In the genomic region with DNA sequence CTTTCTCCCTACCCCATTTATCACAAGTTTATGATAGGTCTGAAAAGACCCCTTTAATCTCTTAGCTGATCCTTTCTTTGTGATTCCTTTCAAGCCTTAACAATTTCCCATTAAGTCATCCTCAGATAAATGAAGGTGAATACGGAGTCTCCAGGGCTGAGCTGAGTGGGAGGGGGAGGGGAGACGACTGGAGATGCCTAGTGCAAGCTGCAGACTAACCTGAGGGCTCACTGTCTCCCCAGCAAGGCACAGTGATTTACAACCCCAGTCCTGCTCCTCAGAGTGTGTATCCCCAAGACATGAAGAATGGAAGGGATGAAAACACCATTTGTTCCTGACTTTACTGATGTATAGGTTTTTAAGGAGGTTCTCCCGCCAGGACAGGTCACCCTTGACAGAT, we compare ENCODE assay signal across 16 mouse cellular contexts.
DNase-seq lines count a peak whose midpoint lies in the region; ATAC-seq and TF ChIP-seq lines count a peak whose summit lies in the region.
"Had no signal": no experiment of that assay in that cellular context is flagged by ENCODE, and none has a peak within 500 bp of the region (broad histone marks: within the 10 kb centered on the region; RNA-seq: fewer than 3 reads in every experiment).

No protein-coding gene starts in this region.

- 10% methylated on average over 3 of the region's 3 CpGs for WGBS in kidney, embryonic 14.5 days
- WGBS in hindbrain, embryonic 12.5 days: 17% methylated on average over 3 of the region's 3 CpGs
- 4% methylated on average over 3 of the region's 3 CpGs for WGBS in neural tube, embryonic 11.5 days
- WGBS in lung, postnatal 0 days: 31% methylated on average over 3 of the region's 3 CpGs

- no peak for TF ChIP-seq CTCF in lung, postnatal 0 days (IDR thresholded peaks at IDR 0.05)

- peaks cover 12% of the 10 kb centered on the region; the same call in 1 of the 2 replicates for H3K4me1 ChIP-seq in kidney, embryonic 14.5 days (ENCODE audit: control insufficient read depth, insufficient read depth, low read length)
- peaks cover 20% of the 10 kb centered on the region; the same call in 1 of the 2 replicates for H3K4me1 ChIP-seq in hindbrain, embryonic 12.5 days
- H3K4me1 ChIP-seq in neural tube, embryonic 11.5 days (ENCODE audit: control insufficient read depth, insufficient read depth, low read length): peaks cover 11% of the 10 kb centered on the region
- H3K4me1 ChIP-seq in lung, postnatal 0 days (ENCODE audit: insufficient read depth, low read depth, low read length): no peaks in the 10 kb centered on the region

- no peaks in the 10 kb centered on the region for H3K27me3 ChIP-seq in kidney, embryonic 14.5 days (ENCODE audit: control insufficient read depth, insufficient read depth, low read length)
- no peaks in the 10 kb centered on the region for H3K27me3 ChIP-seq in hindbrain, embryonic 12.5 days
- no peaks in the 10 kb centered on the region for H3K27me3 ChIP-seq in neural tube, embryonic 11.5 days (ENCODE audit: control insufficient read depth, insufficient read depth, low read length)
- H3K27me3 ChIP-seq in lung, postnatal 0 days (replicated peaks; ENCODE audit: insufficient read depth, low read length): no peaks in the 10 kb centered on the region

- H3K27ac ChIP-seq in kidney, embryonic 14.5 days (ENCODE audit: low read depth, low read length): no peak overlapping the region
- peak overlapping the region; percentile 69 for H3K27ac ChIP-seq in hindbrain, embryonic 12.5 days
- H3K27ac ChIP-seq in neural tube, embryonic 11.5 days (ENCODE audit: low read depth, low read length): 0 out of 2 replicates have a peak overlapping the region, but pooled peaks have one; percentile 29
- no peak overlapping the region for H3K27ac ChIP-seq in lung, postnatal 0 days (ENCODE audit: low read length)
- H3K27ac ChIP-seq: layer of hippocampus, adult 2 months had no signal

- intact Hi-C loops in gastrocnemius, postnatal 36 days (cut with DNase I): no loop called here

- no peaks in the 10 kb centered on the region for H3K36me3 ChIP-seq in kidney, embryonic 14.5 days (ENCODE audit: control insufficient read depth, insufficient read depth, low read length)
- no peaks in the 10 kb centered on the region for H3K36me3 ChIP-seq in hindbrain, embryonic 12.5 days
- H3K36me3 ChIP-seq in neural tube, embryonic 11.5 days (ENCODE audit: control insufficient read depth, insufficient read depth, low read length): no peaks in the 10 kb centered on the region
- no peaks in the 10 kb centered on the region for H3K36me3 ChIP-seq in lung, postnatal 0 days (ENCODE audit: insufficient read depth, low read length)

- no peak overlapping the region for H3K9ac ChIP-seq in kidney, embryonic 14.5 days (ENCODE audit: low read depth, low read length)
- no peak overlapping the region for H3K9ac ChIP-seq in hindbrain, embryonic 12.5 days
- no peak overlapping the region for H3K9ac ChIP-seq in neural tube, embryonic 11.5 days (ENCODE audit: low read length)
- no peak overlapping the region for H3K9ac ChIP-seq in lung, postnatal 0 days (replicated peaks; ENCODE audit: low read depth)

- H3K9me3 ChIP-seq in kidney, embryonic 14.5 days (ENCODE audit: control insufficient read depth, low read length): no peaks in the 10 kb centered on the region
- no peaks in the 10 kb centered on the region for H3K9me3 ChIP-seq in hindbrain, embryonic 12.5 days (replicated peaks)
- no peaks in the 10 kb centered on the region for H3K9me3 ChIP-seq in neural tube, embryonic 11.5 days (ENCODE audit: control insufficient read depth, low read length)
- H3K9me3 ChIP-seq in lung, postnatal 0 days (ENCODE audit: low read length): no peaks in the 10 kb centered on the region

- ATAC-seq in kidney, embryonic 14.5 days (ENCODE audit: low FRiP score, low TSS enrichment): 0 out of 2 replicates have a peak, but pooled peaks have one; percentile 18
- peak; percentile 85 for ATAC-seq in hindbrain, embryonic 12.5 days (ENCODE audit: low FRiP score)
- peak; percentile 41; the same call in 1 of the 2 replicates for ATAC-seq in neural tube, embryonic 11.5 days (ENCODE audit: insufficient read depth, low FRiP score, low TSS enrichment)
- ATAC-seq in lung, postnatal 0 days: no peak
- ATAC-seq: intestine, embryonic 16.5 days had no signal

- no peak for DNase-seq in kidney, adult 11 months
- peak; percentile 52 for DNase-seq in embryo, embryonic 10 days (ENCODE audit: low spot score)
- peak; percentile 38 for DNase-seq in neural tube, embryonic 11.5 days (ENCODE audit: low spot score)
- DNase-seq in gastrocnemius, postnatal 36 days: no peak
- DNase-seq in lung, postnatal 0 days (ENCODE audit: low spot score): no peak
- no peak for DNase-seq in cerebellum, postnatal 36 days
- DNase-seq: adrenal gland, postnatal 25 days; cerebellum, postnatal 25 days; heart, postnatal 10 days; liver; lung, adult 2 months; right cerebral cortex, postnatal 14 days had no signal

- no peak for TF ChIP-seq EP300 in lung, postnatal 0 days (IDR thresholded peaks at IDR 0.05)

- no peak overlapping the region for H3K4me3 ChIP-seq in kidney, embryonic 14.5 days (ENCODE audit: low read length)
- no peak overlapping the region for H3K4me3 ChIP-seq in hindbrain, embryonic 12.5 days
- no peak overlapping the region for H3K4me3 ChIP-seq in neural tube, embryonic 11.5 days (ENCODE audit: low read depth, low read length)
- H3K4me3 ChIP-seq in lung, postnatal 0 days (ENCODE audit: low read depth, low read length): no peak overlapping the region
- H3K4me3 ChIP-seq: layer of hippocampus, adult 2 months had no signal

- H3K4me2 ChIP-seq in kidney, embryonic 14.5 days (replicated peaks; ENCODE audit: low read depth, low read length): no peak overlapping the region
- H3K4me2 ChIP-seq in hindbrain, embryonic 12.5 days (replicated peaks): no peak overlapping the region
- H3K4me2 ChIP-seq in neural tube, embryonic 11.5 days (ENCODE audit: low read depth): no peak overlapping the region
- no peak overlapping the region for H3K4me2 ChIP-seq in lung, postnatal 0 days (replicated peaks; ENCODE audit: low read depth, low read length)

Comparison
In these comparisons a context has a peak if more than half of its experiments do, and no peak if none do; other contexts are left out.
1. H3K27ac ChIP-seq: peak in hindbrain, embryonic 12.5 days (single experiment) and neural tube, embryonic 11.5 days (single experiment); none in kidney, embryonic 14.5 days (single experiment) and lung, postnatal 0 days (single experiment).
2. DNase-seq: peak in embryo, embryonic 10 days (single experiment) and neural tube, embryonic 11.5 days (single experiment); none in kidney, adult 11 months (single experiment), gastrocnemius, postnatal 36 days (0 of 2), lung, postnatal 0 days (single experiment) and cerebellum, postnatal 36 days (0 of 2).